Mouse (Mus musculus): ENCODE measurements at regions not wholly inside any gene's neighbourhood (a gene's known extent, or its start where the extent isn't known, plus 50 kb on each side); places are given as distances from the start of the nearest gene placed in this dataset.

DNA sequence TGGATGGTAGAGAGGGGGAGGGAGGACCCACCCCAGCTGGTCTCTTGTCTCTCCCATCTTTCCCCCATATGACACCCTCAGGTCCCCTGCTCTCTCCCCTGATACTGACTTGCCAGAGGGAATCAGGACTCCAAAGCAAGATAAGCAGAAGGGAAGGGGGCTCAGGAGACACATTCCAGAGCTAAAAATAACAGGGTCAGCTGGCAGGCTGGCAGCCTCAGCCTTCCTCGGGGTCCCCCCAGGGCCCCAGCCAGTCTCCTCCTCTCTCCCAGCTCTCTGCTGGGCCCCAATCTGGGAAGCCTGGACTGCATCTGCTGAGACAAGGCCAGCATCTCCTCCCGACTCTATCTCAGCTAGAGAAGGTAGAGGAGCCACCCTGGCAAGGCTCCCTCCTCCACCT lies 66.4 kb downstream of the Irf2bpl start:
- Histone ChIP-seq H3K4me1 (replicated peaks) (peaks cover 18% of the 10 kb centered on the region), H3K27ac (no peak overlapping the region), H3K27me3 (replicated peaks) (no peaks in the 10 kb centered on the region), H3K4me3 (replicated peaks) (no peak overlapping the region), H3K9me3 (no peaks in the 10 kb centered on the region), H3K36me3 (no peaks in the 10 kb centered on the region), H3K9ac (no peak overlapping the region), H3K4me2 (replicated peaks) (no peak overlapping the region)
- WGBS, result 11% methylated on average over 2 of the region's 2 CpGs
- no peak for ATAC-seq

GRCm38 (mm10) chr12:86816702-86817610 lies 67.6 kb downstream of the Irf2bpl start:
- ATAC-seq, result no peak
- no peak overlapping the region for H3K9ac ChIP-seq
- peak overlapping the region; percentile 28; the same call in 1 of the 2 replicates for H3K27ac ChIP-seq
- no peaks in the 10 kb centered on the region for H3K27me3 ChIP-seq (replicated peaks)
- no peaks in the 10 kb centered on the region for H3K36me3 ChIP-seq
- WGBS, result 59% methylated on average over 11 of the region's 11 CpGs
- H3K9me3 ChIP-seq, result no peaks in the 10 kb centered on the region
- peaks cover 16% of the 10 kb centered on the region for H3K4me1 ChIP-seq (replicated peaks)
- no peak overlapping the region for H3K4me3 ChIP-seq (replicated peaks)
- no peak overlapping the region for H3K4me2 ChIP-seq (replicated peaks)

DNA sequence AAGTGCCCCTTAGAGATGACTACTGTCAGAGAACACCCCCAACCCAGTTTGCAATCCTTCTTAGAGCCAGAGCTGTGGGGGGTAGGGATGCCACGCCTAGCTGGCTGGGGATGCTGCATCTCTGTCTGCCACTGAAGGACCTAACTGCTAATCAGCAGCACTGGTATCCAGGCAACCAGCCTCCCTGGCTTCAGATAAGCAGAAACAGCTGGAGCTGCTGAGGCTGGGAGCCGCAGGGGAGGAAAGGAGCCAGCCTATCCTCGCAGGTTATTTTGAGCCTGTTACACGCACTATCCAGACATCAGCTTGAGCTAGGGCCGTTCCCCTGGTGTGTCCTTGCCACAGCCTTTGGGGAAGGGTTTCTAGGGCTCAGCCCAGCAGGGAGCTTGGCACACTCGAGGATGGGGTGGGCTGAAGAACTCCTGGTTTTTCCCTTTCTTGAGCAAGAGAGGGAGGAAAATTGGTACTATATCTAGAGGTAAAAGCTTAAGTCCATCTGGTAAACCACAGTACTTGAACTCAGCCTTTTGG lies 68.4 kb downstream of the Irf2bpl start:
- Histone ChIP-seq H3K36me3 (no peaks in the 10 kb centered on the region), H3K4me1 (replicated peaks) (peaks cover 16% of the 10 kb centered on the region), H3K4me2 (replicated peaks) (no peak overlapping the region), H3K9me3 (no peaks in the 10 kb centered on the region), H3K27ac (0 out of 2 replicates have a peak overlapping the region, but pooled peaks have one; percentile 28), H3K27me3 (replicated peaks) (no peaks in the 10 kb centered on the region), H3K4me3 (replicated peaks) (no peak overlapping the region), H3K9ac (no peak overlapping the region)
- WGBS, result 13% methylated on average over 6 of the region's 6 CpGs
- ATAC-seq, result peak; percentile 57

GRCm38 (mm10) chr12:86814740-86815139 lies 69.9 kb downstream of the Irf2bpl start:
- no peak overlapping the region for H3K4me3 ChIP-seq (replicated peaks)
- H3K9ac ChIP-seq, result no peak overlapping the region
- no peaks in the 10 kb centered on the region for H3K36me3 ChIP-seq
- peaks cover 25% of the 10 kb centered on the region for H3K4me1 ChIP-seq (replicated peaks)
- 88% methylated on average over 7 of the region's 7 CpGs for WGBS
- H3K27ac ChIP-seq, result no peak overlapping the region
- no peak for ATAC-seq
- H3K27me3 ChIP-seq (replicated peaks), result no peaks in the 10 kb centered on the region
- H3K4me2 ChIP-seq (replicated peaks), result no peak overlapping the region
- no peaks in the 10 kb centered on the region for H3K9me3 ChIP-seq

Data from intestine, embryonic 15.5 days (tissue).